Mouse (Mus musculus) liver (tissue): ENCODE data around the gene Glis3.

ENCODE experiments used
- DNase-seq: peaks from one replicate; pipeline ENCODE4 v3.0.0-alpha.2; 2020; ENCODE audit warnings: mixed read lengths

Gene Glis3

DNA sequence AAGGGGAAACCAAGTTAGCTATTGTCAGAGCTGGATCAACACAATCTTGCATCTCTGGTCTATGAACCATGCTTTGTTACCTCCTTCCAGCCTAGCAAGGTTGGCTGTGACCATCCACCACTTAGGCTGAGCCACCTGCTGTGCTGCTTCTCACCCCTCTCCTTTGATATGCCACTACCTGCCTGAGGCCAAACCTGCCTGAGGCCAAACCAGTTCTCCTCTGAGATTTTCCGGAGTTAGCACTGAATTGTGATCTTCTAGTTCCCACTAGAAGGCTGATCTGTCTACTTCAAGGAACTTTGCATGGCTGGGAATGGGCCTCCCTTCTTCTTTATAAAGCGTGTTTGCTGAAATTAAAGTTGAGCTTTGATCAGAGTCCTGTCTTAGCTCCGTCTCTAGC is 448.4 kb downstream of the Glis3 start:
- no peak for DNase-seq

DNA sequence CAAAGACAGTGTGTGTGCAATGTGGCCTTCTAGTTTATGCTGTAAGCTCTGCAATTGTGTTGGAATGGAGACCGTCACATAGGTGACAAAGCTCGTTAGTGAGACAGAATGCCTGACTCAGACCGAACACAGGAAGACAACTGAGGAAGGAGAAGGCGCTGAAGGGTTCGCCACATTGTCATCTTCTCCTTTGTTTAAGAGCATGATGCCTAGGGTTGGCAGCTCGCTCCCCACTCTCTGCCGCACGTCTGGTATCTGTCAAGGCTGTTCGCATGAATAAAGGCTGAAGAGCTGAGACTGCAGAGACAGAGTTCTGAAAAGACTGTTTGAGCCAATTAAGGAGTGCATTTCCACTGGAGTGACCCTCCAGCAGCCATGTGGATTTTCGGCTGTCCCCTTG is 452.4 kb downstream of the Glis3 start:
- DNase-seq: no peak

DNA sequence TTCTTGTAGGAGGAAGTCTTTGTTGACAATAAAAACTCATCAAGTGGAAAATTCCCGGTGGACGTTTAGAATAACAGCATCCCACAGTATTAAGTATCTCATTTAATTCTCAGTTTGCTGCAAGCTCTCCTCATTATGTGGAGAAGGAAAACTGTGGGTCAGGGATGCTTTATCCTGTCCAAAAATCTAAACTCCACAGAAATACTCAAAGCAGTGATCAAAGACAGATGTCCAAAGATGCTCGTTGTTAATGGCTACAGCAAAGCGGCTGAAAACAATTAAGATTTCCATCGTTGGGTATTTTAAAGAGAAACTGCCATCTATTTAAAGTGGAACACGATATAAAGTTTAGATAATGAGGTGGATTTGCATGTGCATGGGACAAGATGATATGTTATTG is 454.2 kb downstream of the Glis3 start:
- no peak for DNase-seq

DNA sequence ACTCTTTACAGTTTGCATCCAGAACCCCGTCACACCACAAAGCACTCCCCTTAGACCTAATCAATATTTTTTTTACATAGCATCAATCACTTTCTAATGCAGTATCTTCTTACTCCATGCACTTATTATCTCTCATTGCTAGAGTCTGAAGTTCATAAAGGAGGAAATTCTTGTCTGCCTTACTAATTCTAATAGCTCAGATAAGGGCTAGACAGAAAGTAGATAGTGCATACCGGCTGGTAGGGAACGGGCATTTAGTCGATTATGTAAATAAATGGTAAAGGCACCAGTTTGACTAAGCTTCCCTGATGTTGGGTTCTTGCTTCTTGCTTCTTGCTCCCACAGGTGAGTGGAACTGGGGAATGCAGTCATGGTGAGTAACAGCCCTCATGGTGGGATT is 468.2 kb downstream of the Glis3 start:
- DNase-seq: no peak
